Mouse (Mus musculus): ENCODE measurements at regions not wholly inside any gene's neighbourhood (a gene's known extent, or its start where the extent isn't known, plus 50 kb on each side); places are given as distances from the start of the nearest gene placed in this dataset.

GRCm38 (mm10) chr6:144876758-144877157 is 95.0 kb upstream of the Sox5 start:
- DNase-seq (ENCODE audit: low read depth), result no peak

DNA sequence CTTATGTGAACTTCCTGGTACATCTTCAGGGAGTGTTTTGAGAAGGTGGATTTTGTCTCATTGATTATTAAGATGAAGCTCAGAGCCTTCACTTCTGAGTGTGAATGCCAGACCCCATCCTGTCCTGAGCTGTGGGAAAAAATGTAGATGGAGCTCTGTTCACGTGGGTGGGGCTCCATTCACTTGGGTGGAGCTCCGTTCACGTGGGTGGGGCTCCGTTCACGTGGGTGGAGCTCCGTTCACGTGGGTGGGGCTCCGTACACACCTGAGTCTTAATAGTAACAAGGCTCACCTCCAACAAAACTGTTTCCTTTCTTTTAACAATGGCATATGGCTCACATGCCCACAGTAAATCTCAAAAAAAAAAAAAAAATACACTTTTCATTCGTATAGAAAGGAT is 94.1 kb upstream of the Sox5 start:
- no peak for DNase-seq (ENCODE audit: low read depth)

DNA sequence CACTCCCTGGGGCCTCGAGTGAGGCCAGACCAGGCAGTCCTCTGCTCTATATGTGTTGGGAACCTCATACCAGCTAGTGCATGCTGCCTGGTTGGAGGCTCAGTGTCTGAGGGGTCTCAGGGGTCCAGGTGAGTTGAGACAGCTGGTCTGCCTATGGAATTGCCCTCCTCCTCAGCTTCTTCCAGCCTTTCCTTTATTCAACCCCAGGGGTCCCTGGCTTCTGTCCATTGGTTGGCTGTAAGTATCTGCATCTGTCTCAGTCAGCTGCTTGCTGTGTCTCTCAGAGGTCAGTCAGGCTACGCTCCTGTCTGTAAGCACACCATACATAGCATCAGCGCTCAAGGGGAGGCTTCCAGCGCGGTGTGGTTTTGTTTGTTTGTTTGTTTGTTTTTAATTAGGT is 92.5 kb upstream of the Sox5 start:
- DNase-seq (ENCODE audit: low read depth), result no peak

DNA sequence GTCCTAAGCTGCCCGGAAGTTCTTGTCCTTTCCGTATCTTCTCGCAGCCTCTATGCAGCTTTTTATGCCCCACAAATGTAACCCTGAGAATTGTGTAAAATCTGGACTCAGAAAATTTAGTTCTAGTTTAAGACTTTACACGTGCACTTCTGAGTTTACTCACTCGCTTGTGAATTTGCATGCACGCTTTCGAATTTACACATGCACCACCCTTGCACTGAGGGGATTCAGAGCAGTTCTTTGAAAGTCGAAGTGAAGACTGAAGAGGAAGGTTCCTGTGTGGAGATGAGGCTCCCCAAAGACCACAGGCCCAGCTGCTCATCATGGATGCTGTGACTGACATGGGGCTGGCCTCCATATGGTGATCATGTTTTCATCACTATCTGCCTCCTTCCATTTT is 89.2 kb upstream of the Sox5 start:
- no peak for DNase-seq (ENCODE audit: low read depth)

DNA sequence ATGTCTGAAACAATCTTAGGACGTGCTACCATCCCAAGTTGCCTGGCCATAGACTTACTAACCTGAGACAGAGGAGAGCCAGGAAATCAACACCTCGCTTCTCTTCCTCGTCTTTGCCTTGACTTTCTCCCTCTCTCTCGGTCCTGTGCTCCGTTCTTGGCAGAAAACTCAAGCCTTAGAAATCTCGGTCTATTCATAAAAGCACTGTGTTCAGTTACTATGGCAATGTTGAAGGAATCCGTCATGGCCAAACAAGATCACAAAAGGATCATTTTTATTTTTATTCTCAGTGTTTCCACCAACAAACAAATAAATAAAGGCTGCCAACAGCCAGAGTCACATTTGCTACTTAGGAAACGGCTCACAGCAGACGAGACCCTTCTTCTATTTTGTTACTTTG is 85.6 kb upstream of the Sox5 start:
- DNase-seq (ENCODE audit: low read depth), result no peak

- no peak for DNase-seq (ENCODE audit: low read depth)
Observed at GRCm38 (mm10) chr6:144864026-144864425, 82.2 kb upstream of the Sox5 start.

GRCm38 (mm10) chr6:144863430-144863994 is 81.7 kb upstream of the Sox5 start:
- no peak for DNase-seq (ENCODE audit: low read depth)

- no peak for DNase-seq (ENCODE audit: low read depth)
Observed at GRCm38 (mm10) chr6:144841510-144841909, 59.7 kb upstream of the Sox5 start.

GRCm38 (mm10) chr6:144839383-144839782 is 57.6 kb upstream of the Sox5 start:
- DNase-seq (ENCODE audit: low read depth), result no peak

DNA sequence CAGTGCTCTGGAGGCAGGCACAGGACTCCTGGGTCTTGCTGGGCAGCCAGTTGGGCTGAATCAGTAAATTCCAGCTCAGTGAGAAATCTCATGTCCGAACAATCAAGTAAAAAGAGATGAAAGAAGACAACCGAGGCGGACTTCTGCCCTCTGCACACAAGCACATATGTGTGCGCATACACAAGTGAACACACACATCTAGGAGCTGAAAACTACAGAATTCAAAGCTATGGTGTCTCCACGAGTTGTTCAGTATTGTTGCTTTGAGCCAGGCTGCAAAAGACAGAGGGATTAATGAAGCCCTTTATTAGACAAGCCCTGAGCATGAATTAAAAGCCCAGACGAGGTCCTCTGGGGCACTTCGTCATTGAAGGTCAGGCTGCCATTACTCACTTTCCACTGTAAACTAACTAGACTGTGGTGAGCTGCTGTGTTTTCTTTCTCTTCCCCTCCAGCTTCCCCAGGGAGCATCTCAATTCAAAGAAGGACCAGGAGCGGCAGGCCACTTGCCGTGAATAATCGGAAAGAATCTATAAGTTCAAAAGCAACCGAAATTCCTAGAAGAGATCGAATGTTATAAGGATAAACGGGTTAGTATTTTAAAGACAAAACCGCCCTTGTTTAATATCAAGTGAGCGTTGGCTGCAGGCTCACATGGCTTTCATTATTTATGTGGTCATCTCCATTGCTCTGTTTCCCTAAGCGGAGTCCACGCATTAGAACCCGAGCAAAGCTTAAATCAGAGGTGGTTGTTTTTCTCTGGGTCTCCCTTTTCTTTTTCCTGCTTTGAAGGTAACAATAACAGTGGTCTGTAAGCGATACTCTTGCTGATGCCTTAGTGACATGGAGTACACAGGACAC is 52.8 kb upstream of the Sox5 start:
- no peak for DNase-seq (ENCODE audit: low read depth)
